In genomic region chr3:34322527-34323210, GRCm38 (mm10) we compare ENCODE assay signal across 15 mouse cellular contexts.
DNase-seq lines count a peak whose midpoint lies in the region; ATAC-seq and TF ChIP-seq lines count a peak whose summit lies in the region.
"Had no signal": no experiment of that assay in that cellular context is flagged by ENCODE, and none has a peak within 500 bp of the region (broad histone marks: within the 10 kb centered on the region; RNA-seq: fewer than 3 reads in every experiment).

No protein-coding gene starts in this region.

- 21% methylated on average over 15 of the region's 15 CpGs for WGBS in embryonic facial prominence, embryonic 14.5 days
- WGBS in hindbrain, embryonic 15.5 days = 23% methylated on average over 15 of the region's 15 CpGs
- WGBS in midbrain, embryonic 14.5 days = 19% methylated on average over 15 of the region's 15 CpGs
- 25% methylated on average over 15 of the region's 15 CpGs for whole genome bisulfite sequencing in heart, adult 2 months

- H3K4me2 ChIP-seq in embryonic facial prominence, embryonic 14.5 days (ENCODE audit: low read depth, low read length) = peak overlapping the region; percentile 14; the same call in 1 of the 2 replicates
- H3K4me2 ChIP-seq in hindbrain, embryonic 15.5 days = no peak overlapping the region
- 0 out of 2 replicates have a peak overlapping the region, but pooled peaks have one; percentile 7 for H3K4me2 ChIP-seq in midbrain, embryonic 14.5 days (ENCODE audit: low read length)
- H3K4me2 ChIP-seq: liver, embryonic 13.5 days had no signal

- TF ChIP-seq CTCF in heart, adult 2 months (IDR thresholded peaks at IDR 0.05) = no peak

- H3K27me3 ChIP-seq in embryonic facial prominence, embryonic 14.5 days (replicated peaks; ENCODE audit: control insufficient read depth, insufficient read depth, low read length) = peaks cover 7% of the 10 kb centered on the region; the same call in 1 of the 2 replicates
- H3K27me3 ChIP-seq in hindbrain, embryonic 15.5 days = 0 out of 2 replicates have a peak, but pooled peaks cover 9% of the 10 kb centered on the region
- H3K27me3 ChIP-seq in midbrain, embryonic 14.5 days (ENCODE audit: control insufficient read depth, insufficient read depth, low read length) = no peaks in the 10 kb centered on the region
- no peaks in the 10 kb centered on the region for H3K27me3 ChIP-seq in heart, adult 2 months (ENCODE audit: control insufficient read depth, insufficient read depth, low read length)
- H3K27me3 ChIP-seq: liver, embryonic 13.5 days had no signal

- no peak overlapping the region for H3K4me3 ChIP-seq in embryonic facial prominence, embryonic 14.5 days (ENCODE audit: low read depth, low read length)
- H3K4me3 ChIP-seq in hindbrain, embryonic 15.5 days = no peak overlapping the region
- H3K4me3 ChIP-seq in midbrain, embryonic 14.5 days (replicated peaks; ENCODE audit: low read depth, low read length) = no peak overlapping the region
- no peak overlapping the region for H3K4me3 ChIP-seq in heart, adult 2 months
- H3K4me3 ChIP-seq: liver, embryonic 13.5 days had no signal

- peaks cover 8% of the 10 kb centered on the region; the same call in 1 of the 2 replicates for H3K4me1 ChIP-seq in embryonic facial prominence, embryonic 14.5 days (ENCODE audit: control insufficient read depth, insufficient read depth, low read length)
- H3K4me1 ChIP-seq in hindbrain, embryonic 15.5 days (replicated peaks) = peaks cover 20% of the 10 kb centered on the region
- H3K4me1 ChIP-seq in midbrain, embryonic 14.5 days (ENCODE audit: control insufficient read depth, insufficient read depth, low read length) = peaks cover 17% of the 10 kb centered on the region
- no peaks in the 10 kb centered on the region for H3K4me1 ChIP-seq in heart, adult 2 months (ENCODE audit: control insufficient read depth, insufficient read depth, low read length)
- H3K4me1 ChIP-seq: liver, embryonic 13.5 days had no signal

- ATAC-seq in embryonic facial prominence, embryonic 14.5 days (ENCODE audit: low read depth) = peak; percentile 57; the same call in 1 of the 2 replicates
- ATAC-seq in hindbrain, embryonic 15.5 days (ENCODE audit: low FRiP score, low read depth) = peak; percentile 71
- ATAC-seq in midbrain, embryonic 14.5 days (ENCODE audit: low FRiP score, low TSS enrichment) = peak; percentile 78
- no peak for ATAC-seq in CD4-positive, CD25-positive, alpha-beta regulatory T cell, adult 4 months
- ATAC-seq: Patski had no signal

- intact Hi-C loops in heart, adult 2 months (cut with DNase I) = no loop called here

- no peak for TF ChIP-seq EP300 in heart, adult 2 months (IDR thresholded peaks at IDR 0.05; ENCODE audit: insufficient read depth, low read depth, low read length)

- no peaks in the 10 kb centered on the region for H3K9me3 ChIP-seq in embryonic facial prominence, embryonic 14.5 days (ENCODE audit: control insufficient read depth, low read length)
- H3K9me3 ChIP-seq in hindbrain, embryonic 15.5 days = no peaks in the 10 kb centered on the region
- H3K9me3 ChIP-seq in midbrain, embryonic 14.5 days (ENCODE audit: control insufficient read depth, low read length) = no peaks in the 10 kb centered on the region
- H3K9me3 ChIP-seq: liver, embryonic 13.5 days had no signal

- no peaks in the 10 kb centered on the region for H3K79me2 ChIP-seq in heart, adult 2 months (replicated peaks; ENCODE audit: control insufficient read depth, insufficient read depth, low read length)

- no peak for TF ChIP-seq POLR2A in heart, adult 2 months (IDR thresholded peaks at IDR 0.05; ENCODE audit: insufficient read depth, low read depth, low read length)

- no peak overlapping the region for H3K9ac ChIP-seq in embryonic facial prominence, embryonic 14.5 days (ENCODE audit: low read depth, low read length)
- no peak overlapping the region for H3K9ac ChIP-seq in hindbrain, embryonic 15.5 days
- H3K9ac ChIP-seq in midbrain, embryonic 14.5 days (replicated peaks; ENCODE audit: low read length) = no peak overlapping the region
- no peak overlapping the region for H3K9ac ChIP-seq in heart, adult 2 months (ENCODE audit: low read depth, low read length)
- H3K9ac ChIP-seq: liver, embryonic 13.5 days had no signal

- peak; percentile 40 for DNase-seq in embryo, embryonic 10.5 days (ENCODE audit: low spot score)
- peak; percentile 56 for DNase-seq in embryonic facial prominence, embryonic 14.5 days (ENCODE audit: low spot score)
- peak; percentile 83 for DNase-seq in midbrain, embryonic 14.5 days
- DNase-seq in lung, postnatal 4 days = no peak
- DNase-seq in layer of hippocampus, adult 8-10 months (ENCODE audit: low spot score in 2 of 2) = no peak
- DNase-seq in heart, adult 2 months = no peak
- DNase-seq: adrenal gland, adult 2 months; gastrocnemius, postnatal 25 days; layer of hippocampus, postnatal 36 days; liver, embryonic 13.5 days; thymus, postnatal 4 days had no signal

- no peaks in the 10 kb centered on the region for H3K36me3 ChIP-seq in embryonic facial prominence, embryonic 14.5 days (ENCODE audit: control insufficient read depth, insufficient read depth, low read length)
- no peaks in the 10 kb centered on the region for H3K36me3 ChIP-seq in hindbrain, embryonic 15.5 days
- H3K36me3 ChIP-seq in midbrain, embryonic 14.5 days (ENCODE audit: control insufficient read depth, insufficient read depth, low read length) = no peaks in the 10 kb centered on the region
- no peaks in the 10 kb centered on the region for H3K36me3 ChIP-seq in heart, adult 2 months (ENCODE audit: control insufficient read depth, insufficient read depth, low read length)
- H3K36me3 ChIP-seq: liver, embryonic 13.5 days had no signal

- no peak overlapping the region for H3K27ac ChIP-seq in embryonic facial prominence, embryonic 14.5 days (replicated peaks; ENCODE audit: low read depth, low read length)
- no peak overlapping the region for H3K27ac ChIP-seq in hindbrain, embryonic 15.5 days (replicated peaks)
- H3K27ac ChIP-seq in midbrain, embryonic 14.5 days (replicated peaks; ENCODE audit: low read depth, low read length) = no peak overlapping the region
- no peak overlapping the region for H3K27ac ChIP-seq in heart, adult 2 months
- H3K27ac ChIP-seq: kidney, postnatal 0 days; liver, embryonic 13.5 days had no signal

Comparison
In these comparisons a context has a peak if more than half of its experiments do, and no peak if none do; other contexts are left out.
1. DNase-seq: peak in embryo, embryonic 10.5 days (single experiment), embryonic facial prominence, embryonic 14.5 days (single experiment) and midbrain, embryonic 14.5 days (single experiment); none in lung, postnatal 4 days (0 of 2), layer of hippocampus, adult 8-10 months (0 of 2) and heart, adult 2 months (0 of 2).